In the genomic region with DNA sequence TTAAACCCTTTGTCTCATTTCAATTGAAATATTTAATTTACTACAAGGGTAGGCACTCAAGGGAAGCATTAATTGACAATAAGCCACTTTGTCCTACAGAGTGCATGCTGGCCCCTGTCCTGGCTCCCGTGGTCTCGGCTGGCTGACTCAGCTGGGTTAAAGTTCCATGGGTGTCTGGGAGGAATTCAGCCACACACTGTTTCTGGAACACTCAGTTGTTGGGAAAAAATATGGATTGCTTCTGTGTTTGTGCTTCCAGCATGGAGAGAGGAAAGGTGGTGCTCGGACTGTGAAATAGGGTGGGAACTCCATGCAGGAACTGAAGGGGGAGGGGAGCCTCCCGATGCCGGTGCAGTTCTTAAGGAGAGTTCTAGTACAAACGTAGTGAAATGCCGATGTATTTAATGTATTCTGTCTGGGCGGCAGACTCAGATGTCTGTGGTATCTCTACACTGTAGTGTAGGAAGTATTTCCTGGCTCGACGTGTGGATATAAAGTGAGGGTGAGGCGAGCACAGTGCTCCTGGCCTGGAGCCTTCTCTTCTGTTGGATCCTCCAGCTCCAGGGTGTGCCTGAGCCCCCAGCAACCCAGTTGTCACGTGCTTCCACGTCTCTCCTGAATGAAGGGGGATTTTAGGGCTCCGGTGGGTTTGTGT, we compare ENCODE assay signal across 7 mouse cellular contexts.
DNase-seq lines count a peak whose midpoint lies in the region; ATAC-seq and TF ChIP-seq lines count a peak whose summit lies in the region.

No protein-coding gene starts in this region.

- DNase-seq in lung, embryonic 14.5 days: peak; percentile 40
- DNase-seq in lung, adult 18-20 months: no peak
- peak; percentile 62 for DNase-seq in kidney, adult 18-20 months
- no peak for DNase-seq in thymus, postnatal 14 days
- no peak for DNase-seq in layer of hippocampus, postnatal 36 days

- TF ChIP-seq CTCF in lung, embryonic 14.5 days (IDR thresholded peaks at IDR 0.05; ENCODE audit: low read depth): no peak
- no peak for TF ChIP-seq CTCF in embryonic fibroblast, embryonic 13.5 days (IDR thresholded peaks at IDR 0.05; ENCODE audit: borderline replicate concordance, insufficient read depth, low read length)

- H3K9ac ChIP-seq in lung, embryonic 14.5 days: no peak overlapping the region
- no peak overlapping the region for H3K9ac ChIP-seq in neural tube, embryonic 15.5 days (replicated peaks)

- no peak overlapping the region for H3K4me3 ChIP-seq in lung, embryonic 14.5 days (ENCODE audit: low read depth, low read length)
- no peak overlapping the region for H3K4me3 ChIP-seq in embryonic fibroblast, embryonic 13.5 days (ENCODE audit: insufficient read depth, low read length)
- no peak overlapping the region for H3K4me3 ChIP-seq in neural tube, embryonic 15.5 days (replicated peaks)

- ATAC-seq in lung, embryonic 14.5 days (ENCODE audit: insufficient read depth): no peak
- peak; percentile 65 for ATAC-seq in neural tube, embryonic 15.5 days (ENCODE audit: low FRiP score)

- H3K27ac ChIP-seq in lung, embryonic 14.5 days (ENCODE audit: low read depth): peak overlapping the region; percentile 50; the same call in 1 of the 2 replicates
- H3K27ac ChIP-seq in embryonic fibroblast, embryonic 13.5 days (ENCODE audit: insufficient read depth, low read length): peak overlapping the region; percentile 95
- H3K27ac ChIP-seq in neural tube, embryonic 15.5 days (replicated peaks): peak overlapping the region; percentile 77

- H3K36me3 ChIP-seq in lung, embryonic 14.5 days (ENCODE audit: insufficient read depth): peaks cover 40% of the 10 kb centered on the region
- H3K36me3 ChIP-seq in neural tube, embryonic 15.5 days: peaks cover 41% of the 10 kb centered on the region

- no peak overlapping the region for H3K4me2 ChIP-seq in lung, embryonic 14.5 days
- H3K4me2 ChIP-seq in neural tube, embryonic 15.5 days: peak overlapping the region; percentile 9; the same call in 1 of the 2 replicates

- TF ChIP-seq POLR2A in embryonic fibroblast, embryonic 13.5 days (IDR thresholded peaks at IDR 0.05; ENCODE audit: low read depth, low read length): no peak

- no peaks in the 10 kb centered on the region for H3K9me3 ChIP-seq in lung, embryonic 14.5 days (ENCODE audit: low read depth, low read length)
- H3K9me3 ChIP-seq in neural tube, embryonic 15.5 days (replicated peaks): no peaks in the 10 kb centered on the region

- H3K27me3 ChIP-seq in lung, embryonic 14.5 days (ENCODE audit: insufficient read depth, low read length): no peaks in the 10 kb centered on the region
- H3K27me3 ChIP-seq in neural tube, embryonic 15.5 days (replicated peaks): no peaks in the 10 kb centered on the region

- 0 out of 2 replicates have a peak, but pooled peaks cover 4% of the 10 kb centered on the region for H3K4me1 ChIP-seq in lung, embryonic 14.5 days (ENCODE audit: insufficient read depth)
- peaks cover 12% of the 10 kb centered on the region for H3K4me1 ChIP-seq in embryonic fibroblast, embryonic 13.5 days (ENCODE audit: control insufficient read depth, insufficient read depth, low read length)
- peaks cover 32% of the 10 kb centered on the region for H3K4me1 ChIP-seq in neural tube, embryonic 15.5 days

- WGBS in lung, embryonic 14.5 days: 33% methylated on average over 14 of the region's 14 CpGs
- 41% methylated on average over 14 of the region's 14 CpGs for WGBS in neural tube, embryonic 15.5 days

Comparison
In these comparisons a context has a peak if more than half of its experiments do, and no peak if none do; other contexts are left out.
1. DNase-seq: peak in lung, embryonic 14.5 days (single experiment) and kidney, adult 18-20 months (single experiment); none in lung, adult 18-20 months (0 of 2), thymus, postnatal 14 days (single experiment) and layer of hippocampus, postnatal 36 days (0 of 2).
2. Peak in every context shown above with its lines, with median percentiles within 50 percentile points of each other: H3K27ac ChIP-seq.